In genomic region chr1:132758656-132759370, GRCm38 (mm10) we compare ENCODE assay signal across 8 mouse cellular contexts. TPM values are rescaled to one million over a fixed set of nuclear protein-coding genes. Genes with fewer than 3 reads are reported as not detected.
DNase-seq lines count a peak whose midpoint lies in the region; ATAC-seq and TF ChIP-seq lines count a peak whose summit lies in the region.

No protein-coding gene starts in this region.

- no peaks in the 10 kb centered on the region for H3K9me3 ChIP-seq in intestine, embryonic 15.5 days

- no peak overlapping the region for H3K9ac ChIP-seq in intestine, embryonic 15.5 days

- TF ChIP-seq CTCF in cortical plate, adult 2 months (IDR thresholded peaks at IDR 0.05; ENCODE audit: extremely low read depth, insufficient read depth, low read length): peak; percentile 93

- H3K27ac ChIP-seq in cortical plate, adult 2 months (ENCODE audit: insufficient read depth, low read length): no peak overlapping the region
- H3K27ac ChIP-seq in intestine, embryonic 15.5 days: no peak overlapping the region

- intact Hi-C loops in heart, postnatal 25 days (cut with DNase I): loop anchor here (1.0 kb wide), 2 partner anchors 209 to 223 kb away; no protein-coding TSS in a partner anchor

- H3K4me1 ChIP-seq in cortical plate, adult 2 months (ENCODE audit: control insufficient read depth, insufficient read depth, low read length): no peaks in the 10 kb centered on the region
- no peaks in the 10 kb centered on the region for H3K4me1 ChIP-seq in intestine, embryonic 15.5 days (replicated peaks)

- no peaks in the 10 kb centered on the region for H3K36me3 ChIP-seq in intestine, embryonic 15.5 days

- no peak for TF ChIP-seq POLR2A in cortical plate, adult 2 months (IDR thresholded peaks at IDR 0.05; ENCODE audit: extremely low read depth, insufficient read depth, low read length)

- peak overlapping the region; percentile 53 for H3K4me2 ChIP-seq in intestine, embryonic 15.5 days (replicated peaks)

- H3K27me3 ChIP-seq in intestine, embryonic 15.5 days (replicated peaks): 0 out of 2 replicates have a peak, but pooled peaks cover 4% of the 10 kb centered on the region

- H3K4me3 ChIP-seq in cortical plate, adult 2 months (ENCODE audit: insufficient read depth, low read length): peak overlapping the region; percentile 5; the same call in 1 of the 2 replicates
- H3K4me3 ChIP-seq in intestine, embryonic 15.5 days (replicated peaks): 0 out of 2 replicates have a peak overlapping the region, but pooled peaks have one; percentile 13

- WGBS in intestine, embryonic 15.5 days: 9% methylated on average over 24 of the region's 24 CpGs

- peak; percentile 56 for ATAC-seq in intestine, embryonic 15.5 days
- peak; percentile 87 for ATAC-seq in megakaryocyte progenitor cell, adult 5-6 weeks (replicated peaks; ENCODE audit: poor library complexity)

- DNase-seq in heart, adult 11 months: peak; percentile 91
- DNase-seq in heart, postnatal 25 days (ENCODE audit: low spot score): no peak
- DNase-seq in gastrocnemius, postnatal 10 days: peak; percentile 58
- DNase-seq in left cerebral cortex, adult 9 months (ENCODE audit: low spot score in 2 of 2): peak; percentile 58 to 85
- peak; percentile 80 for DNase-seq in right cerebral cortex, postnatal 25 days

RNA-seq across cellular contexts. Expression of gene Nfasc, which starts 17.2 kb away (rescaled TPM):
- under 1 TPM; 0.20 to 0.34 TPM for total RNA-seq in heart, postnatal 25 days (2021)
- polyA plus RNA-seq in cortical plate, adult 2 months (2012; rRNA removed): 96.2 and 109 TPM in 2 replicates
- 1 to 10 TPM; 1.9 TPM for total RNA-seq in gastrocnemius, postnatal 10 days (2021)
- 2.9 and 4.3 TPM in 2 replicates for polyA plus RNA-seq in intestine, embryonic 15.5 days (2015; fragmentation: Nextera tagmentation; extraction: Ambion mirVana)
- not detected in 2 replicates for total RNA-seq in megakaryocyte progenitor cell, adult 5-6 weeks (2015)
- total RNA-seq in megakaryocyte progenitor cell, adult 5-6 weeks (2017): not detected in 2 replicates
